ENCODE assay signal across 14 mouse cellular contexts in genomic region chr13:116497659-116498414, GRCm38 (mm10).
DNase-seq lines count a peak whose midpoint lies in the region; ATAC-seq and TF ChIP-seq lines count a peak whose summit lies in the region.
"Had no signal": no experiment of that assay in that cellular context is flagged by ENCODE, and none has a peak within 500 bp of the region (broad histone marks: within the 10 kb centered on the region; RNA-seq: fewer than 3 reads in every experiment).

No protein-coding gene starts in this region.

- no peak overlapping the region for H3K4me2 ChIP-seq in forebrain, postnatal 0 days (ENCODE audit: low read depth)
- H3K4me2 ChIP-seq in midbrain, embryonic 14.5 days (ENCODE audit: low read length) = 0 out of 2 replicates have a peak overlapping the region, but pooled peaks have one; percentile 4
- H3K4me2 ChIP-seq: embryonic facial prominence, embryonic 15.5 days; limb, embryonic 13.5 days had no signal

- no peak overlapping the region for H3K4me3 ChIP-seq in forebrain, postnatal 0 days (ENCODE audit: low read depth, low read length)
- no peak overlapping the region for H3K4me3 ChIP-seq in midbrain, embryonic 14.5 days (replicated peaks; ENCODE audit: low read depth, low read length)
- H3K4me3 ChIP-seq: embryonic facial prominence, embryonic 15.5 days; limb, embryonic 13.5 days had no signal

- peak; percentile 67 for ATAC-seq in forebrain, postnatal 0 days
- peak; percentile 78 for ATAC-seq in midbrain, embryonic 14.5 days (ENCODE audit: low FRiP score, low TSS enrichment)
- no peak for ATAC-seq in erythroblast, adult 5-6 weeks (replicated peaks; ENCODE audit: low FRiP score, poor library complexity, severe bottlenecking)

- H3K9me3 ChIP-seq in forebrain, postnatal 0 days (ENCODE audit: low read length) = no peaks in the 10 kb centered on the region
- no peaks in the 10 kb centered on the region for H3K9me3 ChIP-seq in midbrain, embryonic 14.5 days (ENCODE audit: control insufficient read depth, low read length)
- H3K9me3 ChIP-seq: embryonic facial prominence, embryonic 15.5 days; limb, embryonic 13.5 days had no signal

- peaks cover 4% of the 10 kb centered on the region; the same call in 1 of the 2 replicates for H3K4me1 ChIP-seq in forebrain, postnatal 0 days (ENCODE audit: insufficient read depth)
- peaks cover 9% of the 10 kb centered on the region; the same call in 1 of the 2 replicates for H3K4me1 ChIP-seq in midbrain, embryonic 14.5 days (ENCODE audit: control insufficient read depth, insufficient read depth, low read length)
- H3K4me1 ChIP-seq: embryonic facial prominence, embryonic 15.5 days; limb, embryonic 13.5 days had no signal

- no peaks in the 10 kb centered on the region for H3K27me3 ChIP-seq in forebrain, postnatal 0 days (ENCODE audit: insufficient read depth, low read length)
- no peaks in the 10 kb centered on the region for H3K27me3 ChIP-seq in midbrain, embryonic 14.5 days (ENCODE audit: control insufficient read depth, insufficient read depth, low read length)
- H3K27me3 ChIP-seq: embryonic facial prominence, embryonic 15.5 days; limb, embryonic 13.5 days had no signal

- TF ChIP-seq CTCF in forebrain, postnatal 0 days (IDR thresholded peaks at IDR 0.05; ENCODE audit: low read depth) = no peak

- no peak overlapping the region for H3K27ac ChIP-seq in forebrain, postnatal 0 days (ENCODE audit: low read depth, low read length)
- no peak overlapping the region for H3K27ac ChIP-seq in midbrain, embryonic 14.5 days (replicated peaks; ENCODE audit: low read depth, low read length)
- H3K27ac ChIP-seq: embryonic facial prominence, embryonic 15.5 days; limb, embryonic 13.5 days had no signal

- H3K9ac ChIP-seq in forebrain, postnatal 0 days = no peak overlapping the region
- no peak overlapping the region for H3K9ac ChIP-seq in midbrain, embryonic 14.5 days (replicated peaks; ENCODE audit: low read length)
- H3K9ac ChIP-seq: embryonic facial prominence, embryonic 15.5 days; limb, embryonic 13.5 days had no signal

- DNase-seq in left cerebral cortex, postnatal 4 days = peak; percentile 1
- DNase-seq in left cerebral cortex, postnatal 10 days (ENCODE audit: extremely low spot score in 1 of 2, low spot score in 2 of 2) = no peak
- DNase-seq in forebrain, postnatal 0 days = peak; percentile 6
- peak; percentile 39 for DNase-seq in midbrain, embryonic 14.5 days
- DNase-seq in thymus, postnatal 25 days = no peak
- no peak for DNase-seq in frontal cortex, postnatal 10 days (ENCODE audit: low spot score in 2 of 2)
- DNase-seq: adrenal gland, postnatal 10 days; B cell, adult 2 months; cerebellum, adult 9-10 months; heart, adult 18-20 months; kidney, postnatal 25 days had no signal

- WGBS in forebrain, postnatal 0 days = 27% methylated on average over 6 of the region's 6 CpGs
- 40% methylated on average over 6 of the region's 6 CpGs for WGBS in midbrain, embryonic 14.5 days

- no peaks in the 10 kb centered on the region for H3K36me3 ChIP-seq in forebrain, postnatal 0 days (ENCODE audit: insufficient read depth)
- H3K36me3 ChIP-seq in midbrain, embryonic 14.5 days (ENCODE audit: control insufficient read depth, insufficient read depth, low read length) = no peaks in the 10 kb centered on the region
- H3K36me3 ChIP-seq: embryonic facial prominence, embryonic 15.5 days; limb, embryonic 13.5 days had no signal

- intact Hi-C loops in left cerebral cortex, postnatal 4 days (cut with DNase I) = no loop called here
- intact Hi-C loops in left cerebral cortex, postnatal 10 days (cut with DNase I) = no loop called here

Comparison
In these comparisons a context has a peak if more than half of its experiments do, and no peak if none do; other contexts are left out.
1. DNase-seq: peak in left cerebral cortex, postnatal 4 days (single experiment), forebrain, postnatal 0 days (single experiment) and midbrain, embryonic 14.5 days (single experiment); none in left cerebral cortex, postnatal 10 days (0 of 2), thymus, postnatal 25 days (single experiment) and frontal cortex, postnatal 10 days (0 of 2).